Mouse (Mus musculus): Measurements from ENCODE around the gene Rims3. TPM values are rescaled to one million over a fixed set of nuclear protein-coding genes. Genes with fewer than 3 reads are reported as not detected.

Gene Rims3
- polyA plus RNA-seq, 1 experiment from 2014 or later, result 2.4 TPM

DNA sequence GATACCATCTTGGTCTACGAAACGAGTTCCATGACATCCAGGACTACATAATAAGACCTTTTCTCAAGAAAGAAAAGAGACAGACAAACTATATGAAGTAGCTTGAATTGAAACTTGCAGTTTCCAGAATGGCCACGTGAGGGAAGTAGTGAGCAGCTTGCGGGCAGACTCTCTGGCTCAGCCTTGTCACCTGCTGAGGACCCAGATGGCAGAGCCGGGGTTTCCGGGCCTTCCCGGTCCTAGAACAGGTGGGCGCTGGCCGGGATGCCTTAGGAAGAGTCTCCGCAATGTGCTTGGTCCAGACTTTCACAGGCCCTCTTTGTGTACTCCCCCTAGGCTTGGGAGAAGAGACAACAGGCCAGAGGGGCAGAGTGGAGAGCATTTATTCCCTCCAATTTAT is 3.7 kb upstream of the Rims3 start:
- Histone ChIP-seq H3K4me3 (replicated peaks) (no peak overlapping the region), H3K4me1 (no peaks in the 10 kb centered on the region), H3K4me2 (replicated peaks) (no peak overlapping the region), H3K9ac (no peak overlapping the region), H3K9me3 (replicated peaks) (no peaks in the 10 kb centered on the region), H3K36me3 (no peaks in the 10 kb centered on the region), H3K27me3 (peaks cover 29% of the 10 kb centered on the region), H3K27ac (replicated peaks) (no peak overlapping the region)
- 1% methylated on average over 10 of the region's 10 CpGs for WGBS
- ATAC-seq (ENCODE audit: insufficient number of reproducible peaks, low FRiP score, low TSS enrichment, low read depth), result no peak

DNA sequence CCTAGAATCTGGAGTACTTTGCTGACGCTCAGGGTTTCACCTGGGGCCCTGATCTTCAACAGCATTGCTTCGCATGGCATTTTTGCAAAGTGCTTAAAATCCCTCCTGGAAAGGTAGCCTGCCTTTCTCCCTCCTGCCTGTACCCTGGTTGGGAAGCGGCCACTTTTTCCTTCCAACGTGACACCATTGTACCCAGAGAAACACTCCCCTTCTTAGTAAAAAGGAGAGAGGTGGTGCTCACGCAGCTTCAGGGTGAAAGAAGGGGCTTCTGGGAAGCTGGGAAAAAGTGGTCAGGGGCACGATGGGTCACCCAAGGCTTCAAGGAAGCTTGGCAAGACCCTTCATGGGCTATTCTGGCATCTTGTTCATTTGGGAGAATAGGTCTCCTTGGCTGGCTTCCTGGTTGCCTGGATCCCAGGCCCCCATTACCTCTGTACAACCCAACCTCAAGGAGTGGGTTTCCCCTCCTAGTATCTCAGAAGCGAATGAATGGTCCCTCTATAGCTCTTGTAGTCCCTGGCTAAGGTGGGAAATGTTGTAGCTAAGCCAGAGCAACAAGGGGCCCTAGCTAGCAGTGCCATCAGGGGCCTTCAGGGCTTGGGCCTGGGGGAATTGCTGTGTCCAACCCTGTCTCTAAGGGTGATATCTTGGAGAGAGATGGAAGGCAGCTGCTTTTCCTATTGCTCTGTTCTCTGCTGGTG is 894 bp downstream of the Rims3 start:
- WGBS, result 22% methylated on average over 7 of the region's 7 CpGs
- Histone ChIP-seq H3K27me3 (peaks cover 53% of the 10 kb centered on the region), H3K9me3 (replicated peaks) (no peaks in the 10 kb centered on the region), H3K27ac (replicated peaks) (no peak overlapping the region), H3K4me1 (no peaks in the 10 kb centered on the region), H3K4me3 (replicated peaks) (peak overlapping the region; percentile 52), H3K4me2 (replicated peaks) (peak overlapping the region; percentile 90), H3K9ac (no peak overlapping the region), H3K36me3 (no peaks in the 10 kb centered on the region)
- no peak for ATAC-seq (ENCODE audit: insufficient number of reproducible peaks, low FRiP score, low TSS enrichment, low read depth)

DNA sequence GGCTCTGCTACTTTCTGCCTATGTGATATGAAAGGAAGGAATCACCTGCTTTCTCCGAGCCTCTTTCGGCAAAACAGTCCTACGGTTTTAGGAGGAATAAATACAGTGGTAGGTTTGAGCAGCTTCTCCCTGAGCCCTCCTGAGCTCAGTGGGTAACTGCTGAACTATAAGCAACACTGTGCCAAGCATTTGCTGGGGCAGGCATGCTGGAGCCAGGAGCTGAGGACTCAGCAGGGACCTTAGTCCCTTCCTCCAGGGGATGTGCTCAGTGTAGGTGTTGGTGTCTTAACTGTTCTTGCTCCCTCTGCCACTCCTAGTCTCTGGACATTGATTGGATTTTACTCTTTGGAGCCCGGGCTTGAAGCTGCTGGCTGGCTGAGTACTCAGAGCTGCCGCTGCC is 1.8 kb downstream of the Rims3 start:
- no peak for ATAC-seq (ENCODE audit: insufficient number of reproducible peaks, low FRiP score, low TSS enrichment, low read depth)
- H3K27ac ChIP-seq (replicated peaks), result no peak overlapping the region
- H3K27me3 ChIP-seq, result peaks cover 49% of the 10 kb centered on the region

DNA sequence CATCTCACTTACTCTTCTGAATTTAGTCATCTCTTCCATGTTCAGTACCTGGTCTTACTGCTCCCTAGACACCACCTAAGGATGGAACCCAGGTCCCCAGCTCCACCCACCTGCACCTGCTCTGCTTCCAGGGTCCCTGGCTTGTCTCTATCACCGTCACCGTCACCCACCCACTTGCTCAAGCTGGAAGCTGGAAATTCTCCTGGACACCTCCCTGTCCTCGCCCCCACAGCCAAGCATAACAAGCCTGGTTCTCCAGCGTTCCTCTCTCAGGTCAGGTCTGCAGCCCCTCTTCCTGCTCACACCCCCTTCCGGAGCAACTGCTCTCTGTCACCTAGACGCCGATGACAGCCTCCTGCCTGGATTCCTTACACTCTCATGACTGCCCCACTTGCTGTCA is 5.2 kb downstream of the Rims3 start:
- Histone ChIP-seq H3K4me1 (no peaks in the 10 kb centered on the region), H3K27me3 (peaks cover 32% of the 10 kb centered on the region), H3K4me2 (replicated peaks) (no peak overlapping the region), H3K9me3 (replicated peaks) (no peaks in the 10 kb centered on the region), H3K9ac (no peak overlapping the region), H3K27ac (replicated peaks) (no peak overlapping the region), H3K36me3 (no peaks in the 10 kb centered on the region), H3K4me3 (replicated peaks) (no peak overlapping the region)
- 74% methylated on average over 7 of the region's 7 CpGs for WGBS
- ATAC-seq (ENCODE audit: insufficient number of reproducible peaks, low FRiP score, low TSS enrichment, low read depth), result no peak

More for the DNA sequence above, 1.8 kb downstream of the Rims3 start:
- no peak overlapping the region for H3K4me2 ChIP-seq (replicated peaks)
- no peaks in the 10 kb centered on the region for H3K9me3 ChIP-seq (replicated peaks)
- no peak overlapping the region for H3K4me3 ChIP-seq (replicated peaks)
- no peak overlapping the region for H3K9ac ChIP-seq
- no peaks in the 10 kb centered on the region for H3K4me1 ChIP-seq
- 28% methylated on average over 5 of the region's 5 CpGs for WGBS
- H3K36me3 ChIP-seq, result no peaks in the 10 kb centered on the region

DNA sequence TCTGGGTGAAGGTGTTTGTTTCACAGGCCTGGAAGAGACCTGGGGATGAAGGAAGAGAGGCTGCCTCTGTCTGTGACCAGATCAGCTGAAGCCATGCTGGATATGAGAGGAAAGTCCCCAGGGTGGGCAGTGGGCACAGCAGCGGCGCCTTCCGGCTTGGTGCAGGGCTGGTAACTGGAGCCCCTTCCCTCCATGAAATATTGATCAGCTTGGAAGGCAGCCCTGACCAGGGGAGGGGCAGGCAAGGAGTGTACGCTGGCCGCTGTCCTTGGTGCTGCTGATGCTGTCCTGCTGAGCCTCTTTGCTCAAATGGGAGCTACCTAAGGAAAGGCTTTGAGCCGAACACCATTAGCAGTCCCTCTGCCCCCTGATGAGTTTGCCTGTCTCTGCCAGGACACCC is 11.6 kb downstream of the Rims3 start:
- H3K4me1 ChIP-seq, result no peaks in the 10 kb centered on the region
- no peaks in the 10 kb centered on the region for H3K36me3 ChIP-seq
- no peak overlapping the region for H3K27ac ChIP-seq (replicated peaks)
- H3K4me2 ChIP-seq (replicated peaks), result no peak overlapping the region
- no peaks in the 10 kb centered on the region for H3K9me3 ChIP-seq (replicated peaks)
- ATAC-seq (ENCODE audit: insufficient number of reproducible peaks, low FRiP score, low TSS enrichment, low read depth), result no peak
- H3K27me3 ChIP-seq, result 0 out of 2 replicates have a peak, but pooled peaks cover 3% of the 10 kb centered on the region
- WGBS, result 6% methylated on average over 6 of the region's 6 CpGs
- H3K4me3 ChIP-seq (replicated peaks), result no peak overlapping the region
- H3K9ac ChIP-seq, result no peak overlapping the region

DNA sequence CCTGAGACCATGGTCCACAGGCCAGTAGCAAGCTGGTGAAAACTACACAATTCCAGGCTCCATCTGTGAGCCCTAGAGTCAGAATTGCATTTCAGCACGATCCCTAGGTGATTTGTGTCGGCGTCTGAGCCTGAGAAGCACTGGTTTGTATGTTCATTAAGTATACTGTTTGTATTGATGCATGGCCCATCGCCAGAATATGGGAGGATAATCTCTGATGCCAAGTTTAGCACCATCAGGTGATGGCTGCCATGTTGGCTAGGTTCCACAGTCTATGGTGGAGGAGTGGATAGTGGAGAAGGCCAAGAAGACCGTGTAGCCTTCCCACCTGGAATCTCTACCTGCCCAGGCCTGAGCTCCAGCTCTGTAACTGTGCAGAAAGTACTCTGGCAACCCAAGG is 13.6 kb downstream of the Rims3 start:
- H3K27me3 ChIP-seq, result 0 out of 2 replicates have a peak, but pooled peaks cover 3% of the 10 kb centered on the region
- H3K4me3 ChIP-seq (replicated peaks), result no peak overlapping the region
- H3K9me3 ChIP-seq (replicated peaks), result no peaks in the 10 kb centered on the region
- H3K4me1 ChIP-seq, result no peaks in the 10 kb centered on the region
- no peak overlapping the region for H3K27ac ChIP-seq (replicated peaks)
- no peaks in the 10 kb centered on the region for H3K36me3 ChIP-seq
- H3K4me2 ChIP-seq (replicated peaks), result no peak overlapping the region
- H3K9ac ChIP-seq, result no peak overlapping the region
- no peak for ATAC-seq (ENCODE audit: insufficient number of reproducible peaks, low FRiP score, low TSS enrichment, low read depth)
- WGBS, result 81% methylated on average over 5 of the region's 5 CpGs

DNA sequence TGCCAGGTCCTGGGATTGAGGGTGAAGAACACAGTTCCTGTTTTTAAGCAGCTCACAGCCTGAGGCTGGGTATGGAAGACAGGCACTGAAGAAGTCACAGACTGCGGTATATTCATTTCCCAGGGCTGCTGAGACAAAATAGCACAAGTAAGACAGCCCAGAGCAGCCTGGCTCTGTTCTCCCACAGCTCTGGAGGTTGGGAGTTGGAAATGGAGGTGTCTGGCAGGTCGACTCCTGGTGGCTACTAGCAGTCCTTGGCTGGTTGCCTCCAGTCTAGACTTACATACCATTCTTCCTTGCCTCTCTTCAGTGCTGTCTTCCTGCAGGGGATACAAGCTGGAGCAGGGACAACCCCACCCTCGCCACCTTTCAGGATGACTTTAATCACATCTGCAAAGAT is 14.4 kb downstream of the Rims3 start:
- no peaks in the 10 kb centered on the region for H3K9me3 ChIP-seq (replicated peaks)
- H3K9ac ChIP-seq, result no peak overlapping the region
- WGBS, result 57% methylated on average over 3 of the region's 3 CpGs
- no peak for ATAC-seq (ENCODE audit: insufficient number of reproducible peaks, low FRiP score, low TSS enrichment, low read depth)
- H3K36me3 ChIP-seq, result no peaks in the 10 kb centered on the region
- no peak overlapping the region for H3K4me2 ChIP-seq (replicated peaks)
- H3K4me3 ChIP-seq (replicated peaks), result no peak overlapping the region
- 0 out of 2 replicates have a peak, but pooled peaks cover 3% of the 10 kb centered on the region for H3K27me3 ChIP-seq
- no peaks in the 10 kb centered on the region for H3K4me1 ChIP-seq
- H3K27ac ChIP-seq (replicated peaks), result no peak overlapping the region

DNA sequence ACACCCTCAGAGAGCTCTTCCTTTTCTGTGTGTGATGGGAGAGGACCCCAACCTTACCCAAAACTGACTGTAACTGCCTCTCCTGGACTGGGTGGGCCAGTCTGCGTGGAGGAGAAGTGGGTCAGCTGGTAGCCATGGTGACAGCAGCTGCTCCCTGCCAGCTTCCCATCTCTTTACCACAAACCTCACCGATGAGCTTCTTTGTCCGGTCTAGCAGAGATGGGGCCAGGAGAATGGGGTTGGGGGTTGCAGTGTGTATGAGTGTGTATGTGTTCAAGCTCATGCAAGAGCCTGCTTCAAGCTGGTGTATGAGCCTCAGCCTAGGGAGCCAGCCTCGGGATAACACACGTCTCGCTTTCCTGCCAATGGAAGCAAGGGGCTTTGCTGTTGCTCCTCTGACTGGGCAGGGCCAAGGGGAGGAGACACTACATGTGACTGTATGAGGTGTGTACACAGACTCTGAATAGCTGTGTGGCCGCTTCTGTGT is 15.7 kb downstream of the Rims3 start:
- H3K9ac ChIP-seq, result no peak overlapping the region
- no peak for ATAC-seq (ENCODE audit: insufficient number of reproducible peaks, low FRiP score, low TSS enrichment, low read depth)
- WGBS, result 69% methylated on average over 7 of the region's 7 CpGs

DNA sequence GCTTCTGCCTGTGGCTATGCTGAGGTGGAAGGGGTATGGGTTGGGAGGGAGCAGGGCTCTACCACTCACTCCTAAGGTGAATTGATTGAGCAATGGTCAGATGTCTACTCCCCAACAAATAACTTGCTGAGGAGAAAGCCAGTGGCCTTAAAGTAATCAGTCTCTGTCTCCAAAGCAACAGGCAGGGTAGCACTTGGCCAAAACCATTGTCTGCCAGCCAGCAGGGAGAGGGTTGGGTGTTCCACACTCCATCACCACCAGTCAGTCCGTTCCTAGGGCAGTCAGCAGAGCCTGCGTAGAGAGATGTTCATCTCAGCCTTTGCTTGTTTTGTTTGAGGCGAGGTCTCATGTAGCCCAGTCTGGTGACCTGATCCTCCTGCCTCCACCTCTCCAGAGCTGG is 21.3 kb downstream of the Rims3 start:
- H3K9me3 ChIP-seq (replicated peaks), result no peaks in the 10 kb centered on the region
- H3K4me3 ChIP-seq (replicated peaks), result no peak overlapping the region
- H3K4me1 ChIP-seq, result peaks cover 11% of the 10 kb centered on the region; the same call in 1 of the 2 replicates
- no peak overlapping the region for H3K27ac ChIP-seq (replicated peaks)
- H3K9ac ChIP-seq, result no peak overlapping the region
- 0 out of 2 replicates have a peak, but pooled peaks cover 3% of the 10 kb centered on the region for H3K27me3 ChIP-seq
- 50% methylated on average over 3 of the region's 3 CpGs for WGBS
- no peak for ATAC-seq (ENCODE audit: insufficient number of reproducible peaks, low FRiP score, low TSS enrichment, low read depth)
- H3K4me2 ChIP-seq (replicated peaks), result no peak overlapping the region
- no peaks in the 10 kb centered on the region for H3K36me3 ChIP-seq

More for the DNA sequence above, 15.7 kb downstream of the Rims3 start:
- Histone ChIP-seq H3K36me3 (no peaks in the 10 kb centered on the region), H3K27ac (replicated peaks) (no peak overlapping the region), H3K9me3 (replicated peaks) (no peaks in the 10 kb centered on the region), H3K27me3 (0 out of 2 replicates have a peak, but pooled peaks cover 3% of the 10 kb centered on the region), H3K4me2 (replicated peaks) (no peak overlapping the region), H3K4me1 (no peaks in the 10 kb centered on the region), H3K4me3 (replicated peaks) (no peak overlapping the region)

DNA sequence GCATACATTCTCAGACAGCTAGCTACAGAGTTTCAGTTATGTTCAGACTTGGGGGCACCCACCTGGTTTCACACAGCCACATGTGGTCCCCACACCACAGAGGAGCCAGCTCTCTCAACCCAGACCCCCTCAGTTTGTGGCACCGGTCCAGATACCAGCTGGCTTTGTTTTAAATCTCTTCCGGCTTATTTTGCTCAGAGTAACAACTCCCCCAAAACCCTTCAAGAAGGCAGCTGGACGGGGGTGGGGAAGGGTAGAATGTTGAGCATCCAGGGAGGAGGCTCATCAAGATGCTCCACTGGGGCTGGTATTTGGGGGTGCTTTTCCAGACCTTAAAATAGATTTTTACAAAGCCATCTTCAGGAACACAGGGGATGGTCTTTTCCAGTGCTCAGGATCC is 24.1 kb downstream of the Rims3 start:
- 35% methylated on average over 3 of the region's 3 CpGs for WGBS
- no peak overlapping the region for H3K4me2 ChIP-seq (replicated peaks)
- ATAC-seq (ENCODE audit: insufficient number of reproducible peaks, low FRiP score, low TSS enrichment, low read depth), result no peak

DNA sequence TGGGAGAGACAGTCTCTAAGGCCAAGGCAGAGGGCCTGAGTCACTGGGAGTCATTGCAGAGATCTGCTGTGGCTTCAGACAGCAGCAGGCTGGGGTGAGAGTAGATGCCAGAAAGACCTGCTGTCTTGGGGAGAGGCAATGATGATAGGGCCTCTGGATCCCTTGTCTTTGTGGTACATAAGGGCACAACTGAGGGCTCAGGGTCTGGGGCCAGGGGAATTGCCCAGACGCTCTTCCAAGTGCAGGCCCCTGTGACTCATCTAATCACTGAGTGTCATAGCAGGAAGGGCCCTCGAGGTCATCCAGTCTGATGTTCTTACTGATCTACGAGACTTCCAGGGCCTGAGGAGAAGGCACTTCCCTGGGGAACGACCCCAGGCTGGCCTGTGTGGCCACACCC is 24.8 kb downstream of the Rims3 start:
- no peaks in the 10 kb centered on the region for H3K36me3 ChIP-seq
- WGBS, result 34% methylated on average over 4 of the region's 4 CpGs
- H3K9ac ChIP-seq, result no peak overlapping the region
- peaks cover 11% of the 10 kb centered on the region; the same call in 1 of the 2 replicates for H3K4me1 ChIP-seq
- H3K9me3 ChIP-seq (replicated peaks), result no peaks in the 10 kb centered on the region
- H3K4me3 ChIP-seq (replicated peaks), result no peak overlapping the region
- no peaks in the 10 kb centered on the region for H3K27me3 ChIP-seq
- H3K27ac ChIP-seq (replicated peaks), result no peak overlapping the region
- ATAC-seq (ENCODE audit: insufficient number of reproducible peaks, low FRiP score, low TSS enrichment, low read depth), result no peak
- no peak overlapping the region for H3K4me2 ChIP-seq (replicated peaks)

More for the DNA sequence above, 24.1 kb downstream of the Rims3 start:
- no peak overlapping the region for H3K4me3 ChIP-seq (replicated peaks)
- H3K36me3 ChIP-seq, result no peaks in the 10 kb centered on the region
- no peak overlapping the region for H3K27ac ChIP-seq (replicated peaks)
- H3K9me3 ChIP-seq (replicated peaks), result no peaks in the 10 kb centered on the region
- no peaks in the 10 kb centered on the region for H3K27me3 ChIP-seq
- H3K9ac ChIP-seq, result no peak overlapping the region
- peaks cover 11% of the 10 kb centered on the region; the same call in 1 of the 2 replicates for H3K4me1 ChIP-seq

All from embryonic facial prominence, embryonic 15.5 days (tissue).